Mouse (Mus musculus): ENCODE results near the gene Ptn. TPM values are rescaled to one million over a fixed set of nuclear protein-coding genes. Genes with fewer than 3 reads are reported as not detected.

The Ptn gene
- polyA plus RNA-seq, 1 experiment = 3.1 TPM

DNA sequence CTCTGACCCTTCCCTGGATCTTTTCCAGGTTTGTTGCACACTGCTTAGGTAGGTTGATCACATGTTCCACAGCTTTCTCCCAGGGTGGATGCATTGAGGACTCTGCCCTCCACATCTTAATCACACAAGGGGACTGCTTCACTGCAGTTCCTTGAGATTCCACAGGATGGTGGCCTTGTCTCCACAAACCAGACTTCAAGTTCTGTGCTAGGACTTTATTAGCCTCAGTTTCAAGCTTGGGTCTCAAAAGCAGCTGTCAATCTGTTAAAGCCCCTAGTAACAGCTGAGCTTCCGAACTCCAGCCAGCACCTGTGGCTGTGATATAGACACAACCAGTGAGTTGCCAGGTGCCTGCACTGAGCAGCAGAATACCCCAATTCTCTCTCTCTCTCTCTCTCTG is 118.5 kb downstream of the Ptn start:
- no peaks in the 10 kb centered on the region for H3K36me3 ChIP-seq (ENCODE audit: control insufficient read depth, insufficient read depth)
- no peak overlapping the region for H3K4me3 ChIP-seq
- H3K27me3 ChIP-seq (ENCODE audit: control insufficient read depth, insufficient read depth, insufficient read length) = no peaks in the 10 kb centered on the region
- H3ac ChIP-seq (ENCODE audit: control insufficient read depth, insufficient read length) = no peak overlapping the region
- no peak for TF ChIP-seq REST (IDR thresholded peaks at IDR 0.05; ENCODE audit: insufficient read depth, insufficient read length)
- peak in 2 of 3 experiments; percentile 20 to 23 for TF ChIP-seq MYOG (IDR thresholded peaks at IDR 0.05; ENCODE audit: control insufficient read depth in 1 of 3, insufficient read depth in 1 of 3, insufficient read length in 2 of 3, low read depth in 2 of 3)
- peak in 1 of 3 experiments; percentile 44 for TF ChIP-seq MYOD1 (IDR thresholded peaks at IDR 0.05; ENCODE audit: control insufficient read depth in 1 of 3, insufficient read length in 2 of 3, low read depth in 2 of 3)
- no peaks in the 10 kb centered on the region for H3K79me2 ChIP-seq (ENCODE audit: control insufficient read depth, insufficient read depth)
- H3K4me2 ChIP-seq (ENCODE audit: low read depth) = no peak overlapping the region

DNA sequence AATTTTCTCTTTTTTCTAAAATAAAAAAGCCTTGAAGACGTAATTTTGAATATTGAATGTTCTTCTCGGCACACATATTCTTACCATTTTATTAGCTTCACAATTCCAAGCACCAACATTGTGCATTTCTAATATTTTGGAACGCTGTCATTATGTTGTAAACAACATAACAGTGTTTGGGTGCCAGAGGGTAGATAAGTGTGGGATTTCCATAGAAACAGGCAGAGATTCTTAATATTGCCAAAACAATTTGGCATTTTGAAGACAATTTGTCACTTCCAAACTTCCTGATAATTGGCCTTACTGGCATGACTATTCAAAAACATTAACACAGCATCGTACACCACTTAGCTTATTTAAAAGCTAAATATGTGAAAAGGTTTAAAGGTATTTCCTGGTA is 119.1 kb downstream of the Ptn start:
- TF ChIP-seq REST (IDR thresholded peaks at IDR 0.05; ENCODE audit: insufficient read depth, insufficient read length) (no peak), MYOG (IDR thresholded peaks at IDR 0.05; ENCODE audit: control insufficient read depth in 1 of 3, insufficient read depth in 1 of 3, insufficient read length in 2 of 3, low read depth in 2 of 3) (no peak), POLR2A (IDR thresholded peaks at IDR 0.05; ENCODE audit: insufficient read length, low read depth) (no peak), E2F4 (IDR thresholded peaks at IDR 0.05; ENCODE audit: insufficient read depth) (no peak), POLR2AphosphoS2 (IDR thresholded peaks at IDR 0.05; ENCODE audit: insufficient read length, low read depth) (no peak), SRF (IDR thresholded peaks at IDR 0.05; ENCODE audit: control insufficient read depth, insufficient read length, low read depth) (no peak), TCF3 (IDR thresholded peaks at IDR 0.05; ENCODE audit: insufficient read length, low read depth) (no peak), MAX (IDR thresholded peaks at IDR 0.05; ENCODE audit: low read depth) (no peak), MYOD1 (IDR thresholded peaks at IDR 0.05; ENCODE audit: control insufficient read depth in 1 of 3, insufficient read length in 2 of 3, low read depth in 2 of 3) (no peak), USF1 (IDR thresholded peaks at IDR 0.05; ENCODE audit: low read depth) (no peak), CEBPB (IDR thresholded peaks at IDR 0.05; ENCODE audit: insufficient read depth, poor library complexity, severe bottlenecking) (no peak), TCF12 (IDR thresholded peaks at IDR 0.05; ENCODE audit: insufficient read depth, poor library complexity, severe bottlenecking) (no peak)
- H3K36me3 ChIP-seq (ENCODE audit: control insufficient read depth, insufficient read depth) = no peaks in the 10 kb centered on the region

DNA sequence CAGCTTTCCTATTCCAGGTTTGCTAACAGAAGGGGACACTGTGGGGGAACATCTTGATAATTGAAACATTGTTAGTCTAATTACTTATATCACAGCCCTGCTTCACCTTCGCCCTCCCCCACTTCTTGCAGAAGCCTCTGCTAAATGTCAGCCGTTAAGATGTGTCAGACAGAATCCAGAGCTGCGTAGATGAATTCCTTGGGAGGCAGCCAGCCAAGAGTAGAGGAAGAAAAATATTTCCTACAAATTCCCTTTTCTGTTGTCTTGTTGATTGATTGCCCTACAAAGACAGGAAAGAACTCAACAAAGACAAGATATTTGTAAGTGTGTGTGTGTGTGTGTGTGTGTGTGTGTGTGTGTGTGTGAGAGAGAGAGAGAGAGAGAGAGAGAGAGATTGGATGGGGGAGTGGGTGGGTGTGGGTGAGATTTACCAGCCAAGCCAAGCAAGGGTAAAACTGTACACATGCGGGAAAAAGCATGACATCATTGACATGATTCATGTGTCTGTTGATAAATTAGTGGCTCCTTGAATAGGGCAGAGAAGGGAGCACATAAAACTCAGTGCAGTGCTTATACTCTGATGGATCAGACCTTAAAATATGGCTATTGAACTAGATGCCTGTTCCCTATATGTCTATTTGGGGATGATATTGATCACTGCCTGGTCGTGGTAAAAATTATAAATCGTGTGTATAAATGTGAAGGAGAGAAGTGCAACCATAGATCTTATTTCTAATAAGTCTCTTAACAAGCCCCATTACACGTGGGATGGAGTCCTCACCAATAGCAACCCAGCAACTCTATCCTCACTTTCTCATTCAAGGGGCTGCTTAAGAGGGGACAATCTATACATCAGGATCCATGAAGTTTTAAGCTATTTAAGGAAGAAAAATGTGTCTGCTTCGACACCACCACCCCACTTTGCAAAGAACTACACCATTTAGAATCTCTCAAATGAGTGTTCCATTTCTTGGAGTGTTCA is 133.0 kb downstream of the Ptn start:
- Histone ChIP-seq H3K36me3 (ENCODE audit: control insufficient read depth, insufficient read depth) (no peaks in the 10 kb centered on the region), H3K4me3 (no peak overlapping the region), H3ac (ENCODE audit: control insufficient read depth, insufficient read length) (no peak overlapping the region), H3K4me2 (ENCODE audit: low read depth) (peak overlapping the region; percentile 18), H3K27me3 (ENCODE audit: control insufficient read depth, insufficient read depth, insufficient read length) (no peaks in the 10 kb centered on the region), H3K79me2 (ENCODE audit: control insufficient read depth, insufficient read depth) (no peaks in the 10 kb centered on the region)
- TF ChIP-seq POLR2AphosphoS2 (IDR thresholded peaks at IDR 0.05; ENCODE audit: insufficient read length, low read depth) (no peak), POLR2A (IDR thresholded peaks at IDR 0.05; ENCODE audit: insufficient read length, low read depth) (no peak), CEBPB (IDR thresholded peaks at IDR 0.05; ENCODE audit: insufficient read depth, poor library complexity, severe bottlenecking) (no peak), MYOG (IDR thresholded peaks at IDR 0.05; ENCODE audit: control insufficient read depth in 1 of 3, insufficient read depth in 1 of 3, insufficient read length in 2 of 3, low read depth in 2 of 3) (no peak), SRF (IDR thresholded peaks at IDR 0.05; ENCODE audit: control insufficient read depth, insufficient read length, low read depth) (no peak), TCF3 (IDR thresholded peaks at IDR 0.05; ENCODE audit: insufficient read length, low read depth) (no peak), TCF12 (IDR thresholded peaks at IDR 0.05; ENCODE audit: insufficient read depth, poor library complexity, severe bottlenecking) (no peak), REST (IDR thresholded peaks at IDR 0.05; ENCODE audit: insufficient read depth, insufficient read length) (no peak), MYOD1 (IDR thresholded peaks at IDR 0.05; ENCODE audit: control insufficient read depth in 1 of 3, insufficient read length in 2 of 3, low read depth in 2 of 3) (no peak), USF1 (IDR thresholded peaks at IDR 0.05; ENCODE audit: low read depth) (no peak), MAX (IDR thresholded peaks at IDR 0.05; ENCODE audit: low read depth) (no peak), E2F4 (IDR thresholded peaks at IDR 0.05; ENCODE audit: insufficient read depth) (no peak)

More for the DNA sequence above, 119.1 kb downstream of the Ptn start:
- H3K79me2 ChIP-seq (ENCODE audit: control insufficient read depth, insufficient read depth) = no peaks in the 10 kb centered on the region
- no peaks in the 10 kb centered on the region for H3K27me3 ChIP-seq (ENCODE audit: control insufficient read depth, insufficient read depth, insufficient read length)
- no peak overlapping the region for H3ac ChIP-seq (ENCODE audit: control insufficient read depth, insufficient read length)
- no peak overlapping the region for H3K4me2 ChIP-seq (ENCODE audit: low read depth)
- no peak overlapping the region for H3K4me3 ChIP-seq

DNA sequence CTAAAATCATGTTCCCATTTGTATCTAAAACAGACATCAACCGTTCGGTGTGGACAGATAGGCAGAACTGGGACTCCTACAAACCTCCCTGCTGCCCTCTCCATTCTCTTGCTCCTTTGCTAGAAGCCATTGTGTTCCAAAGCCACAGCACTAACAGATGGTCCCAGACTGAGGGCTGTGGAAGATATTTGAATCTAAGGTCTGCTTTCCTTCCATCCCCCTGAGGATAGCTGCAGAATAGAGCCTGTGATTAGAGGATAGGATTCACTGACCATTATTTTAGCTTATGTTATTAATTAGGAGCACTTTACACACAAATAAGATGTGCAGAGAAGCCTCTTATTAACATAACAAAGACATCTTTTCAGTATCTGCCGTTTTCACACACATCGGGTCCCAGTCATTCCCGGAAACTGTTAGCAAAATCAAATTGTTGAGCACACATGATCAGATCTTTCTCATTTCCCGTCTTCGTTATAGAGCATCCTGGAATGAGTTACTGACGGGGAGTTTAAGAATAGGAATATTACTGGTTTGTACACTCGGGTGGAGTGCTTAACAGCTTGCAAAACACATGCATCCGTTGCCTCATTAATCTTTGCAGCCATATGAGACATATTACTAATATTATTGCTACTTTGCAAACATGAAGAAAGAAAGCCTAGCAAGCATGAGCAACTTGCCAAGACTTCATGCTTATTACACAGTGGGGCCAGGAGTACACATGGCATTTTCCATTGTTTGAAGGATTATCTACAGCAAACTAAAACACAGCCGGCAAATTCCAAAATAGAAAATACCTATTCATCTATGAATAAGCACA is 137.4 kb downstream of the Ptn start:
- no peak for TF ChIP-seq MAX (IDR thresholded peaks at IDR 0.05; ENCODE audit: low read depth)
- Histone ChIP-seq H3K4me3 (no peak overlapping the region), H3K36me3 (ENCODE audit: control insufficient read depth, insufficient read depth) (no peaks in the 10 kb centered on the region), H3ac (ENCODE audit: control insufficient read depth, insufficient read length) (no peak overlapping the region), H3K79me2 (ENCODE audit: control insufficient read depth, insufficient read depth) (no peaks in the 10 kb centered on the region), H3K27me3 (ENCODE audit: control insufficient read depth, insufficient read depth, insufficient read length) (no peaks in the 10 kb centered on the region), H3K4me2 (ENCODE audit: low read depth) (no peak overlapping the region)
